8 mouse cellular contexts compared by ENCODE assay signal in genomic region chr7:127214981-127215871, GRCm38 (mm10). TPM values are rescaled to one million over a fixed set of nuclear protein-coding genes. Genes with fewer than 3 reads are reported as not detected.
DNase-seq lines count a peak whose midpoint lies in the region; ATAC-seq and TF ChIP-seq lines count a peak whose summit lies in the region.

No protein-coding gene starts in this region.

- H3K27ac ChIP-seq in hindbrain, postnatal 0 days, result no peak overlapping the region
- no peak overlapping the region for H3K27ac ChIP-seq in liver, embryonic 11.5 days (ENCODE audit: low read depth, low read length)

- H3K9me3 ChIP-seq in hindbrain, postnatal 0 days (ENCODE audit: low read length), result no peaks in the 10 kb centered on the region
- H3K9me3 ChIP-seq in liver, embryonic 11.5 days (ENCODE audit: control insufficient read depth, low read length), result no peaks in the 10 kb centered on the region

- peak; percentile 42; the same call in 1 of the 2 replicates for ATAC-seq in hindbrain, postnatal 0 days
- peak; percentile 56 for ATAC-seq in liver, embryonic 11.5 days (replicated peaks; ENCODE audit: low FRiP score)
- 0 out of 2 replicates have a peak, but pooled peaks have one; percentile 46 for ATAC-seq in monocyte, adult 5-6 weeks (replicated peaks; ENCODE audit: insufficient number of reproducible peaks, low FRiP score, low TSS enrichment, poor library complexity, severe bottlenecking)

- H3K4me2 ChIP-seq in hindbrain, postnatal 0 days (ENCODE audit: low read depth, low read length), result peak overlapping the region; percentile 38
- peak overlapping the region; percentile 58 for H3K4me2 ChIP-seq in liver, embryonic 11.5 days

- H3K27me3 ChIP-seq in hindbrain, postnatal 0 days (ENCODE audit: insufficient read depth, low read length), result no peaks in the 10 kb centered on the region
- no peaks in the 10 kb centered on the region; the same call in 1 of the 2 replicates for H3K27me3 ChIP-seq in liver, embryonic 11.5 days (replicated peaks; ENCODE audit: control insufficient read depth, insufficient read depth, low read length)

- 26% methylated on average over 33 of the region's 33 CpGs for WGBS in hindbrain, postnatal 0 days
- WGBS in liver, embryonic 11.5 days, result 24% methylated on average over 33 of the region's 33 CpGs

- H3K9ac ChIP-seq in hindbrain, postnatal 0 days (replicated peaks; ENCODE audit: low read length), result no peak overlapping the region; the same call in 1 of the 2 replicates
- H3K9ac ChIP-seq in liver, embryonic 11.5 days (ENCODE audit: low read depth, low read length), result 0 out of 2 replicates have a peak overlapping the region, but pooled peaks have one; percentile 39

- peak; percentile 33 for DNase-seq in ovary, postnatal 10 days (ENCODE audit: low spot score)
- DNase-seq in ovary, adult 18-20 months (ENCODE audit: low spot score), result no peak
- peak; percentile 79 to 80 for DNase-seq in cerebellum, postnatal 14 days
- peak; percentile 59 to 74 for DNase-seq in gastrocnemius, adult 8-10 months (ENCODE audit: low spot score in 2 of 2)
- DNase-seq in hindbrain, postnatal 0 days (ENCODE audit: low spot score), result peak; percentile 79
- DNase-seq in liver, embryonic 11.5 days (ENCODE audit: low spot score), result peak; percentile 67
- peak; percentile 64 to 77 for DNase-seq in thymus, adult 18-20 months

- H3K36me3 ChIP-seq in hindbrain, postnatal 0 days (ENCODE audit: insufficient read depth, low read length), result no peaks in the 10 kb centered on the region
- no peaks in the 10 kb centered on the region for H3K36me3 ChIP-seq in liver, embryonic 11.5 days (ENCODE audit: control insufficient read depth, insufficient read depth, low read length)

- H3K4me1 ChIP-seq in hindbrain, postnatal 0 days (ENCODE audit: insufficient read depth, low read length), result no peaks in the 10 kb centered on the region
- H3K4me1 ChIP-seq in liver, embryonic 11.5 days (replicated peaks; ENCODE audit: control insufficient read depth, insufficient read depth, low read length), result peaks cover 35% of the 10 kb centered on the region

- TF ChIP-seq CTCF in hindbrain, postnatal 0 days (IDR thresholded peaks at IDR 0.05; ENCODE audit: low read depth), result peak; percentile 85

- peak overlapping the region; percentile 18 for H3K4me3 ChIP-seq in hindbrain, postnatal 0 days (ENCODE audit: low read length)
- H3K4me3 ChIP-seq in liver, embryonic 11.5 days (ENCODE audit: low read depth, low read length), result peak overlapping the region; percentile 31

RNA-seq across cellular contexts. Expression of gene Mylpf, which starts 6.5 kb away (rescaled TPM):
- over 10,000 TPM; 27,006 to 32,685 (median 27,393) TPM for total RNA-seq in gastrocnemius, adult 8-10 months (2022)
- total RNA-seq in hindbrain, postnatal 0 days (2014; rRNA removed), result 15.5 TPM in 1 of 2 replicates, not detected in the other
- polyA plus RNA-seq in hindbrain, postnatal 0 days (2015; fragmentation: Nextera tagmentation; extraction: Ambion mirVana), result 3.0 and 3.1 TPM in 2 replicates
- polyA plus RNA-seq in liver, embryonic 11.5 days (2014; fragmentation: Nextera tagmentation; extraction: Ambion mirVana), result 31.5 and 33.6 TPM in 2 replicates
- total RNA-seq in monocyte, adult 5-6 weeks (2017), result 8.7 to 33.8 TPM (median 15.4 TPM) in 3 replicates

RNA-seq across cellular contexts. Expression of gene Tbc1d10b, which starts 7.0 kb away (rescaled TPM):
- 10 to 100 TPM; 29.1 to 34.3 (median 32.1) TPM for total RNA-seq in gastrocnemius, adult 8-10 months (2022)
- 68.6 and 69.4 TPM in 2 replicates for total RNA-seq in hindbrain, postnatal 0 days (2014; rRNA removed)
- 25.4 and 28.1 TPM in 2 replicates for polyA plus RNA-seq in hindbrain, postnatal 0 days (2015; fragmentation: Nextera tagmentation; extraction: Ambion mirVana)
- 28.2 and 29.0 TPM in 2 replicates for polyA plus RNA-seq in liver, embryonic 11.5 days (2014; fragmentation: Nextera tagmentation; extraction: Ambion mirVana)
- total RNA-seq in monocyte, adult 5-6 weeks (2017), result 52.5 to 106 TPM (median 85.1 TPM) in 3 replicates

RNA-seq across cellular contexts. Expression of gene Zfp553, which starts 17.6 kb away (rescaled TPM):
- total RNA-seq in gastrocnemius, adult 8-10 months (2022), result 1 to 10 TPM; 4.2 to 5.5 (median 4.8) TPM
- total RNA-seq in hindbrain, postnatal 0 days (2014; rRNA removed), result 41.0 and 43.3 TPM in 2 replicates
- polyA plus RNA-seq in hindbrain, postnatal 0 days (2015; fragmentation: Nextera tagmentation; extraction: Ambion mirVana), result 31.7 and 33.9 TPM in 2 replicates
- 17.2 TPM in 2 replicates for polyA plus RNA-seq in liver, embryonic 11.5 days (2014; fragmentation: Nextera tagmentation; extraction: Ambion mirVana)
- 3.9 to 9.8 TPM (median 5.7 TPM) in 3 replicates for total RNA-seq in monocyte, adult 5-6 weeks (2017)

RNA-seq across cellular contexts. Expression of gene Sept1, which starts 17.7 kb away (rescaled TPM):
- 1 to 10 TPM; 1.0 to 2.8 (median 1.4) TPM for total RNA-seq in gastrocnemius, adult 8-10 months (2022)
- 4.6 and 5.0 TPM in 2 replicates for total RNA-seq in hindbrain, postnatal 0 days (2014; rRNA removed)
- 3.8 and 5.2 TPM in 2 replicates for polyA plus RNA-seq in hindbrain, postnatal 0 days (2015; fragmentation: Nextera tagmentation; extraction: Ambion mirVana)
- 14.9 and 17.5 TPM in 2 replicates for polyA plus RNA-seq in liver, embryonic 11.5 days (2014; fragmentation: Nextera tagmentation; extraction: Ambion mirVana)
- total RNA-seq in monocyte, adult 5-6 weeks (2017), result 117 to 359 TPM (median 130 TPM) in 3 replicates

RNA-seq across cellular contexts. Expression of gene Cd2bp2, which starts 19.4 kb away (rescaled TPM):
- 10 to 100 TPM; 25.2 to 35.0 (median 32.7) TPM for total RNA-seq in gastrocnemius, adult 8-10 months (2022)
- 59.7 and 75.0 TPM in 2 replicates for total RNA-seq in hindbrain, postnatal 0 days (2014; rRNA removed)
- 57.0 and 62.3 TPM in 2 replicates for polyA plus RNA-seq in hindbrain, postnatal 0 days (2015; fragmentation: Nextera tagmentation; extraction: Ambion mirVana)
- polyA plus RNA-seq in liver, embryonic 11.5 days (2014; fragmentation: Nextera tagmentation; extraction: Ambion mirVana), result 50.3 and 59.5 TPM in 2 replicates
- total RNA-seq in monocyte, adult 5-6 weeks (2017), result 48.7 to 89.2 TPM (median 59.8 TPM) in 3 replicates

Comparison
In these comparisons a context has a peak if more than half of its experiments do, and no peak if none do; other contexts are left out.
1. RNA of gene Mylpf, which starts 6.5 kb away (total RNA-seq): 27,006 to 32,685 TPM in gastrocnemius, adult 8-10 months; 8.7 to 33.8 TPM in monocyte, adult 5-6 weeks and 15.5 TPM in hindbrain, postnatal 0 days; every median in the first group is over 100 times any median in the second.
2. Peak in every context shown above with its lines, with median percentiles within 50 percentile points of each other: ATAC-seq.